Mouse (Mus musculus) cerebellum, postnatal 4 days (tissue): ENCODE results near the gene Ehmt1.
A peak's percentile ranks its signal among the peaks of the same experiment; 100 is the strongest.

Experiments
- DNase-seq, 2 experiments: peaks; one replicate each; pipeline ENCODE4 v3.0.0; 2022; ENCODE audit warnings: low spot score in 2 of 2, mixed read lengths in 1 of 2

The Ehmt1 gene

GRCm38 (mm10) chr2:24805621-24806020, 113.8 kb downstream of the Ehmt1 start:
- DNase-seq, result no peak

- DNase-seq, result no peak
Observed at GRCm38 (mm10) chr2:24796833-24797457, 122.5 kb downstream of the Ehmt1 start.

GRCm38 (mm10) chr2:24787250-24787649, 132.2 kb downstream of the Ehmt1 start:
- DNase-seq, result no peak

GRCm38 (mm10) chr2:24781253-24781652, 138.2 kb downstream of the Ehmt1 start:
- no peak for DNase-seq

- DNase-seq, result no peak
Observed at GRCm38 (mm10) chr2:24776831-24777230, 142.6 kb downstream of the Ehmt1 start.

GRCm38 (mm10) chr2:24775951-24776587, 143.3 kb downstream of the Ehmt1 start:
- DNase-seq, result no peak

GRCm38 (mm10) chr2:24774832-24775231, 144.6 kb downstream of the Ehmt1 start:
- no peak for DNase-seq

- DNase-seq, result no peak
Observed at GRCm38 (mm10) chr2:24770861-24771260, 148.6 kb downstream of the Ehmt1 start.

GRCm38 (mm10) chr2:24763115-24763557, 156.3 kb downstream of the Ehmt1 start, which contains the start of gene Cacna1b:
Cacna1b (minus strand) TSS chr2:24763152.
- DNase-seq, result peak; percentile 85 to 93

GRCm38 (mm10) chr2:24762446-24762960, 156.9 kb downstream of the Ehmt1 start:
- DNase-seq, result peak; percentile 33 to 47

GRCm38 (mm10) chr2:24761923-24762445, 157.4 kb downstream of the Ehmt1 start:
- peak; percentile 54 to 63 for DNase-seq

GRCm38 (mm10) chr2:24755276-24755675, 164.1 kb downstream of the Ehmt1 start:
- peak in 1 of 2 experiments; percentile 68 for DNase-seq

GRCm38 (mm10) chr2:24752599-24752998, 166.8 kb downstream of the Ehmt1 start:
- DNase-seq, result no peak

GRCm38 (mm10) chr2:24750051-24750450, 169.4 kb downstream of the Ehmt1 start:
- no peak for DNase-seq

- DNase-seq, result no peak
Observed at GRCm38 (mm10) chr2:24747878-24748277, 171.5 kb downstream of the Ehmt1 start.
